Mouse (Mus musculus) midbrain, embryonic 14.5 days (tissue): ENCODE data around the gene Birc3. TPM values are rescaled to one million over a fixed set of nuclear protein-coding genes. Genes with fewer than 3 reads are reported as not detected.

Experiments
- ATAC-seq: fragments of 200-750 bp; cut with Nextera tagmentation; 2 replicates; pipeline ENCODE4 v1.8.0; 2017; ENCODE audit warnings: moderate number of reproducible peaks, moderate library complexity; ENCODE audit not compliant: low FRiP score, low TSS enrichment
- DNase-seq: peaks from one replicate; pipeline ENCODE4 v3.0.0-alpha.2; 2015
- H3K27ac ChIP-seq: fragments of 300-500 bp; sonication (generic); replicated peaks from 2 replicates; pipeline ENCODE4 v1.5.1; 2014; ENCODE audit warnings: mild to moderate bottlenecking, low read depth, low read length, moderate library complexity
- H3K27me3 ChIP-seq: fragments of 300-500 bp; sonication (generic); 2 replicates; pipeline ENCODE4 v1.6.1; 2014; ENCODE audit warnings: low read length, control low read depth, mixed read lengths; ENCODE audit not compliant: control insufficient read depth, insufficient read depth
- H3K36me3 ChIP-seq: fragments of 300-500 bp; sonication (generic); 2 replicates; pipeline ENCODE4 v1.6.1; 2014; ENCODE audit warnings: low read length, control low read depth; ENCODE audit not compliant: control insufficient read depth, insufficient read depth
- H3K4me1 ChIP-seq: fragments of 300-500 bp; sonication (generic); 2 replicates; pipeline ENCODE4 v1.6.1; 2014; ENCODE audit warnings: mild to moderate bottlenecking, antibody characterized with exemption, low read length, control low read depth; ENCODE audit not compliant: control insufficient read depth, insufficient read depth
- H3K4me2 ChIP-seq: fragments of 300-500 bp; sonication (generic); 2 replicates; pipeline ENCODE4 v1.6.1; 2014; ENCODE audit warnings: mild to moderate bottlenecking, low read length, moderate library complexity
- H3K4me3 ChIP-seq: fragments of 300-500 bp; sonication (generic); replicated peaks from 2 replicates; pipeline ENCODE4 v1.5.1; 2014; ENCODE audit warnings: low read depth, low read length
- H3K9ac ChIP-seq: fragments of 300-500 bp; sonication (generic); replicated peaks from 2 replicates; pipeline ENCODE4 v1.6.1; 2014; ENCODE audit warnings: mild to moderate bottlenecking, low read length, moderate library complexity
- H3K9me3 ChIP-seq: fragments of 300-500 bp; sonication (generic); 2 replicates; pipeline ENCODE4 v1.6.1; 2016; ENCODE audit warnings: low read length, control low read depth, mixed read lengths; ENCODE audit not compliant: control insufficient read depth
- WGBS: fragments of 180-500 bp; shearing (Covaris S2); extraction: QIAGEN DNeasy Blood & Tissue Kit; methylation state at CpG from one replicate; pipeline ENCODE4 v1.1.7; 2014; 5-methylcytosine and 5-hydroxymethylcytosine counted together
- polyA plus RNA-seq: library from polyadenylated mRNA; unstranded; fragments of >200 nt; fragmentation: Nextera tagmentation; extraction: Ambion mirVana; gene quantifications from 2 replicates; pipeline ENCODE4 v1.2.1, GENCODE M21; 2014

The Birc3 gene
- polyA plus RNA-seq, 1 experiment from 2014 or later: 2.0 TPM

GRCm38 (mm10) chr9:7805101-7805506 is 67.9 kb downstream of the Birc3 start:
- no peaks in the 10 kb centered on the region for H3K27me3 ChIP-seq
- no peak for DNase-seq
- H3K4me2 ChIP-seq: no peak overlapping the region
- H3K9ac ChIP-seq: no peak overlapping the region
- 0 out of 2 replicates have a peak, but pooled peaks cover 2% of the 10 kb centered on the region for H3K36me3 ChIP-seq
- H3K9me3 ChIP-seq: no peaks in the 10 kb centered on the region
- H3K27ac ChIP-seq: no peak overlapping the region
- no peak for ATAC-seq
- WGBS: 64% methylated on average over 4 of the region's 5 CpGs
- no peaks in the 10 kb centered on the region for H3K4me1 ChIP-seq
- no peak overlapping the region for H3K4me3 ChIP-seq

Other genes with a start within 250 kb of the Birc3 start
- not detected in 2 replicates for gene Mmp20, start 245.0 kb downstream of the Birc3 start, polyA plus RNA-seq
- not detected in 2 replicates for gene Mmp7, start 181.1 kb downstream of the Birc3 start, polyA plus RNA-seq
- 16.1 and 32.0 TPM in 2 replicates for gene Tmem123, start 109.1 kb downstream of the Birc3 start, polyA plus RNA-seq
- gene Birc2, start 36.1 kb downstream of the Birc3 start, polyA plus RNA-seq: 41.7 and 57.7 TPM in 2 replicates
- gene Yap1, start 131.4 kb upstream of the Birc3 start, polyA plus RNA-seq: 5.9 and 7.8 TPM in 2 replicates
- gene Cfap300, start 169.6 kb upstream of the Birc3 start, polyA plus RNA-seq: 15.8 and 18.2 TPM in 2 replicates